Mouse (Mus musculus): ENCODE results near the gene Faim. TPM values are rescaled to one million over a fixed set of nuclear protein-coding genes. Genes with fewer than 3 reads are reported as not detected.

Gene Faim
- total RNA-seq, 2 experiments from 2014 or later: 2.2 to 2.9 TPM

GRCm38 (mm10) chr9:99049760-99050159 is 63.6 kb downstream of the Faim start:
- no peak for DNase-seq

Other genes with a start within 250 kb of the Faim start
- gene Prr23a1, start 143.9 kb upstream of the Faim start, total RNA-seq (2021): not detected
- gene Prr23a2, start 129.9 kb upstream of the Faim start, total RNA-seq (2021): not detected
- not detected for gene Prr23a3, start 121.6 kb upstream of the Faim start, total RNA-seq (2021)
- gene 7420426K07Rik, start 83.3 kb upstream of the Faim start, total RNA-seq (2021): not detected
- gene Foxl2, start 31.1 kb upstream of the Faim start, total RNA-seq (2021): under 1 TPM in 1 of 2 experiments, not detected in 1; 0.27 TPM
- gene Gm1123, start 49.3 kb downstream of the Faim start, total RNA-seq (2021): not detected
- gene Pik3cb, start 154.2 kb downstream of the Faim start, total RNA-seq (2021): 1 to 10 TPM; 3.8 to 5.0 TPM

Measured in gastrocnemius, postnatal 25 days (tissue).